Mouse (Mus musculus) kidney, embryonic 14.5 days (tissue): ENCODE measurements around the gene Bdkrb2. TPM values are rescaled to one million over a fixed set of nuclear protein-coding genes. Genes with fewer than 3 reads are reported as not detected.

Source experiments
- ATAC-seq: fragments of 200-750 bp; cut with Nextera tagmentation; 2 replicates; pipeline ENCODE4 v1.8.0; 2017; ENCODE audit warnings: moderate number of reproducible peaks, mild to moderate bottlenecking, moderate TSS enrichment, moderate library complexity; ENCODE audit not compliant: low FRiP score, low TSS enrichment
- H3K27ac ChIP-seq: fragments of 300-500 bp; sonication (generic); 2 replicates; pipeline ENCODE4 v1.5.1; 2014; ENCODE audit warnings: low read depth, mild to moderate bottlenecking, low read length, moderate library complexity, mixed read lengths
- H3K27me3 ChIP-seq: fragments of 300-500 bp; sonication (generic); 2 replicates; pipeline ENCODE4 v1.6.1; 2014; ENCODE audit warnings: mild to moderate bottlenecking, low read length; ENCODE audit not compliant: control insufficient read depth, insufficient read depth
- H3K36me3 ChIP-seq: fragments of 300-500 bp; sonication (generic); 2 replicates; pipeline ENCODE4 v1.6.1; 2014; ENCODE audit warnings: low read length, mixed read lengths; ENCODE audit not compliant: control insufficient read depth, insufficient read depth
- H3K4me1 ChIP-seq: fragments of 300-500 bp; sonication (generic); 2 replicates; pipeline ENCODE4 v1.6.1; 2014; ENCODE audit warnings: low read length, mixed read lengths; ENCODE audit not compliant: control insufficient read depth, insufficient read depth
- H3K4me2 ChIP-seq: fragments of 300-500 bp; sonication (generic); replicated peaks from 2 replicates; pipeline ENCODE4 v1.6.1; 2014; ENCODE audit warnings: low read depth, mild to moderate bottlenecking, low read length
- H3K4me3 ChIP-seq: fragments of 300-500 bp; sonication (generic); 2 replicates; pipeline ENCODE4 v1.5.1; 2014; ENCODE audit warnings: mild to moderate bottlenecking, low read length
- H3K9ac ChIP-seq: fragments of 300-500 bp; sonication (generic); 2 replicates; pipeline ENCODE4 v1.6.1; 2014; ENCODE audit warnings: low read depth, mild to moderate bottlenecking, low read length, moderate library complexity
- H3K9me3 ChIP-seq: fragments of 300-500 bp; sonication (generic); 2 replicates; pipeline ENCODE4 v1.6.1; 2016; ENCODE audit warnings: low read length; ENCODE audit not compliant: control insufficient read depth
- WGBS: fragments of 180-500 bp; shearing (Covaris S2); extraction: QIAGEN DNeasy Blood & Tissue Kit; methylation state at CpG from one replicate; pipeline ENCODE4 v1.1.7; 2014; 5-methylcytosine and 5-hydroxymethylcytosine counted together
- polyA plus RNA-seq: library from polyadenylated mRNA; unstranded; fragments of >200 nt; fragmentation: Nextera tagmentation; extraction: Ambion mirVana; gene quantifications from 2 replicates; pipeline ENCODE4 v1.2.1, GENCODE M21; 2014

The Bdkrb2 gene
- polyA plus RNA-seq, 1 experiment from 2014 or later, result 0.12 TPM

GRCm38 (mm10) chr12:105637554-105637953 is 74.5 kb downstream of the Bdkrb2 start:
- H3K27ac ChIP-seq, result no peak overlapping the region
- no peak for ATAC-seq
- no peak overlapping the region for H3K4me3 ChIP-seq
- no peaks in the 10 kb centered on the region for H3K27me3 ChIP-seq
- H3K4me1 ChIP-seq, result no peaks in the 10 kb centered on the region
- H3K4me2 ChIP-seq, result no peak overlapping the region
- H3K9me3 ChIP-seq, result no peaks in the 10 kb centered on the region
- no peak overlapping the region for H3K9ac ChIP-seq
- WGBS, result 80% methylated on average over 4 of the region's 4 CpGs
- peaks cover 97% of the 10 kb centered on the region for H3K36me3 ChIP-seq

GRCm38 (mm10) chr12:105642770-105643321 is 79.8 kb downstream of the Bdkrb2 start:
- WGBS, result 94% methylated on average over 11 of the region's 11 CpGs
- peaks cover 97% of the 10 kb centered on the region for H3K36me3 ChIP-seq
- H3K4me2 ChIP-seq, result no peak overlapping the region

More at GRCm38 (mm10) chr12:105642770-105643321, 79.8 kb downstream of the Bdkrb2 start:
- H3K4me1 ChIP-seq, result no peaks in the 10 kb centered on the region
- H3K27me3 ChIP-seq, result no peaks in the 10 kb centered on the region
- H3K4me3 ChIP-seq, result no peak overlapping the region
- no peak overlapping the region for H3K9ac ChIP-seq
- no peak overlapping the region for H3K27ac ChIP-seq
- no peak for ATAC-seq
- no peaks in the 10 kb centered on the region for H3K9me3 ChIP-seq

Other genes starting within 250 kb of the Bdkrb2 start
- gene Tunar, start 229.4 kb upstream of the Bdkrb2 start, polyA plus RNA-seq, result 0.09 and 0.10 TPM in 2 replicates
- gene D430019H16Rik, start 109.4 kb upstream of the Bdkrb2 start, polyA plus RNA-seq, result 2.5 and 3.1 TPM in 2 replicates
- gene Bdkrb1, start 39.9 kb downstream of the Bdkrb2 start, polyA plus RNA-seq, result not detected in 2 replicates
- 28.1 and 29.6 TPM in 2 replicates for gene Gskip, start 121.6 kb downstream of the Bdkrb2 start, polyA plus RNA-seq
- 9.5 and 17.2 TPM in 2 replicates for gene Atg2b, start 122.0 kb downstream of the Bdkrb2 start, polyA plus RNA-seq
- 0.11 TPM in 1 of 2 replicates, not detected in the other for gene Ak7, start 142.8 kb downstream of the Bdkrb2 start, polyA plus RNA-seq
- gene Papola, start 221.5 kb downstream of the Bdkrb2 start, polyA plus RNA-seq, result 181 and 197 TPM in 2 replicates